Mouse (Mus musculus) c-Kit-positive CD71-positive TER-119-negative erythroid progenitor cells, embryonic 14.5 days (primary cell): ENCODE data around the gene Zdhhc1.

Experiments
- DNase-seq: peaks from one replicate; pipeline ENCODE4 v3.0.0-alpha.2; 2013; ENCODE audit warnings: low read depth

Zdhhc1 gene

GRCm38 (mm10) chr8:105496439-105497180 is at the start of gene Zdhhc1:
Zdhhc1 (minus strand) TSS chr8:105496902.
- peak; percentile 51 for DNase-seq

DNA sequence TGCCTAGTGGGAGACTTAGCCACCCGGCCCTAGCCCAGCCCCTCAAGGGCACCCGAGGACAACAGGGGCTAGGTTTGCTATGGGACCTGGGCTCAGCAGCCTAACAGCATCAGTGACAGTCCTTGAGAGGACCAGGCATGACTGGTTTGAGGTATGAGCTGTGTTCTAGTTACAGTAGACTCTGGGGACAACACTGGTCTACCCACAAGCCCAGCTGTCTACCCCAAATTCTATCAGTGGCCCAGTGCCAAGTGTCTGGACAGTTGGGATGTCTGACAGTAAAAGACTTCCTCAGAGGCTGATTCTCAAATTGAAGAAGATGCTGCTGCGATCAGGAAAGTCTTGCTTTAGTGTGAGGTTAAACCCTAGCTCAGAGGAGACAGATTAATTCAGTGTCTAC is 48.5 kb upstream of the Zdhhc1 start:
- no peak for DNase-seq

- no peak for DNase-seq
Measured at GRCm38 (mm10) chr8:105544544-105545205, 48.0 kb upstream of the Zdhhc1 start.

GRCm38 (mm10) chr8:105543703-105544102 is 47.0 kb upstream of the Zdhhc1 start:
- no peak for DNase-seq

- no peak for DNase-seq
Measured at GRCm38 (mm10) chr8:105542808-105543207, 46.1 kb upstream of the Zdhhc1 start.

DNA sequence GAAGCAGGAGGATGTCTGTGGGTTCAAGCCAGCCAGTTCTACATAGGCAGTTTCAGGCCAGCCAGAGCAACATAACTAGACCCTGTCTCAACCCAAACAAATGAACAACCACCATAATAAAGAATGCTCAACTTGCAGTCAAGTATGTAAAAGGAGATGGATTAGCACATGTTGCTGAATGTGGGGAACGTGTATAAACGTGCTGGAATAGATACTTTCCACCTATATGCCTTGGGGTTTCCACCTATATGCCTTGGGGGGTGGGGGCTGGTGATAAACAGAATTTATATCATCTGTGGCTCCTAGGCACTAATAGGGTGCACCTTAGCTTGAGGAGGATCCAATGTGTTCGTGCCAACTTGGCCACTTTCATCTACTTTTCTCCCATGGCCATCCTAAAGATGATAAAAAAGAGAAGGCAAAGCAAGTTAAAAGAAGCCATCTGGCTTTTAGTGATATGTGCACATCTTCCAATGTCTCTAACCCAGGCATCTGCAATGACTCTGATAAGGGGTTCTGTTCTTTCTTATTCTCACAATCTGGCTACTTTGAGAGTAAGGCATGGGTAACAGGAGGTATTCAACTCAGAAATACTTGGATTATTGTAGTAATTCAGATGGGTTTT is 45.4 kb upstream of the Zdhhc1 start:
- peak; percentile 77 for DNase-seq

GRCm38 (mm10) chr8:105538940-105539339 is 42.2 kb upstream of the Zdhhc1 start:
- DNase-seq, result no peak

DNA sequence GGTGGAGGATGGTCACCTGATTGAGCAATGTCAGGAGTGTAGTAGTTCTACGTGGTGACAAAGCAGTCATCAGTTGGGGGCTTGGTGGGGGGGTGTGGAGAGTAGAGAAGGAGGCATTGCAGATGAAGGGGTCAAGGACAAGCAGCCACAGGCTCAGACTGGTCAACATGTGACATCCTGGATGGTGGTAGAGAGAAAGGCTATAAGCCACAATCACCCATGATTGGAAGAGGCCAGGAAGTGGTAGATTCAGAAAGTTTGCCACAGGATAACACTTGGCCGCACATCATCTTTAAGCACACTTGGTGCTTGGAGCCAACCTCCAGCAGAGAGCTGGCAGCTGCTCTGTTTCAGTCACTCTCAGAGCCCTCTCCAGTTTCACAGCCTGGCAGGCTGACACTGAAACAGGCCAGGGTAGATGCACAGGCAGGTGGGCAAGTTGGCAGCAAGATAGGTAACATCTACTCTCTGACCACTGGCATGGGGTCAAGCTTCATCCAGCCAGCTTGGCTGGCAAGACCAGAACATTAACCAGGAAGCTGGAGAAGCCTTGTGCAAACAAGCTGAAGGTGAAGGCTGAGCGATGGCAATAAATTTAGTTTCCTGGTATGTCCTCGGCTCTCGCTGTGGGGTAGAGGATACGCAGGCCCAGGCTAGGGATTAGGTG is 40.4 kb upstream of the Zdhhc1 start:
- no peak for DNase-seq

DNA sequence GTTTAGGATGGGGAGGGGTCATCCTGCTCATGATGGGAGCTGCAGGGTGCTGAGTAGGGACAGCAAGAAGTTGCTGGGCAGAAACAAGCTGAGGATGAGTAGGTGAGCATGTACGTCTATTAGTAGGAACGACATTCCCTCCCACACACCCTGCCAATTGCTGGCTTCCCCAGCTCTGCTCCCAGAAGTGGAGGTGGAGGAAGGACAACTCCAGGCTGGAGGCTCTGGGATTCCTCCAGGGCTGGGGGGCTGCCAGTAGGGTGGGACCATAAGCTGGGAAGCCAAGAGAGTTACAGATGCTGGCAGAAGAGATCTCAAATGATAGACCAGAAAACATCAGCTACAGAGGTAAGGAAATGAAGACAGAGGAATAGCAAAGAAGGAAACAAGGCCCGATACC is 39.8 kb upstream of the Zdhhc1 start:
- no peak for DNase-seq

- peak; percentile 80 for DNase-seq
Measured at GRCm38 (mm10) chr8:105533892-105534329, 37.2 kb upstream of the Zdhhc1 start.

- no peak for DNase-seq
Measured at GRCm38 (mm10) chr8:105533439-105533838, 36.7 kb upstream of the Zdhhc1 start.

GRCm38 (mm10) chr8:105531774-105532173 is 35.1 kb upstream of the Zdhhc1 start:
- peak; percentile 79 for DNase-seq

- DNase-seq, result no peak
Measured at GRCm38 (mm10) chr8:105529271-105529670, 32.6 kb upstream of the Zdhhc1 start.

GRCm38 (mm10) chr8:105528206-105528605 is 31.5 kb upstream of the Zdhhc1 start:
- DNase-seq, result no peak

- no peak for DNase-seq
Measured at GRCm38 (mm10) chr8:105527110-105527509, 30.4 kb upstream of the Zdhhc1 start.

GRCm38 (mm10) chr8:105522890-105523289 is 26.2 kb upstream of the Zdhhc1 start:
- DNase-seq, result no peak

- no peak for DNase-seq
Measured at GRCm38 (mm10) chr8:105521995-105522769, 25.5 kb upstream of the Zdhhc1 start.

DNA sequence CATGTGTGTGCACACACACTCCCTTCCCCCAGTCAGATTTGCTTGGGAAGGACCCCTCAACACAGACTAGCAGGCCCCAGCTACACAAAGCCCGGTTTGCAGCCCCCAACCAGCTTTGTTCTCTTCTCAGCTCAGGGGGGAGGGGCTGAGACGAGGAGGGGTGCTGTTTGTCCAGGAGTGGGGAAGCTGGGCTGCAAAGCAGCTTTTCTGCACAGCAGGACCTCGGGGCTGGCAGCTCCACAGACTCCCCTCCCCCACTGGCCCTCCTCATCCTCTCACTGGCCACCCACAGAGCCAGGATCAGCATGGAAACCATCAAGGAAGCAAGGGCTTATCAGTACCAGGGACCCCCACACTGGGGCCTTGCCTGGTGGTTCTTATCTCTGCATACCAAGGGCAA is 24.4 kb upstream of the Zdhhc1 start:
- DNase-seq, result no peak

- no peak for DNase-seq
Measured at GRCm38 (mm10) chr8:105520521-105520920, 23.8 kb upstream of the Zdhhc1 start.

- no peak for DNase-seq
Measured at GRCm38 (mm10) chr8:105519591-105519990, 22.9 kb upstream of the Zdhhc1 start.

DNA sequence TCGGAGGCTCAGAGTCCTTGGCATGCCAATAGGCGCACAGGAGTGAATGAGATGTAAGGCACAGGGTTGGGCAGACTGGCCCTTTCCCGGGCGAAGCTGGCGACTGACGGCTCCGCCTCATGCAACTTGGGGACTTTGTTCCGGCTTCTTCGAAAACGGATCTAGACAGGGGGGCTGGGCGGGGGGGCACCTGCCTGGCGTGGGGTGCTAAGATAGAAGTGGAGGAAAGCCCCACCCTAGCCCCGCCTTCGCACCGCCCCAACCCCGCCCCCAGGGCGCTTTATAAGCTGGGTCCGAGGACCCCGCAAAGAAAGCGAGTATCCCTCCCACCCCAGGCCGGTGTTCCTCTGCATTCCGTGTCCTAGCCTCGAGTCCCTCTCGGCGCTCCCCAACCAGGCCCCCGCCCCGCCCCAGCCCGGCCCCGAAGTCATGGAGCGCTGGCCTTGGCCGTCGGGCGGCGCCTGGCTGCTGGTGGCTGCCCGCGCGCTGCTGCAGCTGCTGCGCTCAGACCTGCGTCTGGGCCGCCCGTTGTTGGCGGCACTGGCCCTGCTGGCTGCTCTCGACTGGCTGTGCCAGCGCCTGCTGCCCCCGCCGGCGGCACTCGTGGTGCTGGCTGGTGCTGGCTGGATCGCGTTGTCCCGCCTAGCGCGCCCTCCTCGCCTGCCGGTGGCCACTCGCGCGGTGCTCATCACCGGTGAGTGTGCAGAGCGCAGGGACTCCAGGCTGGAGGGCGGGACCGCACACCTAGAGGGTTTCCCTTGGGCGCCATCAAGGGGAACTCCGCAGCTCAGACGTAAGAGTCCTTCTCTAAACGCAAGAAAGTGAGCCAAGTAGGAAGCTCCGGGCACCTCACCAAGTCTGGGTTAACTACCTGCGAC is 22.0 kb upstream of the Zdhhc1 start, which contains the start of gene Hsd11b2:
TSS of gene Hsd11b2 (plus strand) at position 320 of the 878 bp plus-strand sequence.
- DNase-seq, result no peak
